Mouse (Mus musculus) heart, postnatal 14 days (tissue): ENCODE results near the gene Mgat4b. TPM values are rescaled to one million over a fixed set of nuclear protein-coding genes. Genes with fewer than 3 reads are reported as not detected.

Experiments used
- DNase-seq, 2 experiments: peaks; one replicate each; pipeline ENCODE4 v3.0.0; 2021 to 2022
- intact Hi-C: fragments of 180-260 bp; cut with DNase I; formaldehyde crosslinking; loops from one replicate; pipeline ENCODE4 v1.15.1; 2025
- total RNA-seq, 2 experiments: library from RNA; stranded (reverse); gene quantifications; 2 replicates each; pipeline ENCODE4 v1.2.3; 2021

Gene Mgat4b
- total RNA-seq, 2 experiments from 2014 or later: 97.2 to 101 TPM

- intact Hi-C loops: no loop called here
- no peak for DNase-seq
These were observed 12.0 kb downstream of the Mgat4b start for GRCm38 (mm10) chr11:50222559-50223276.

GRCm38 (mm10) chr11:50223783-50224662, 13.3 kb downstream of the Mgat4b start:
- intact Hi-C loops: loop anchor here (2.0 kb wide), 1 partner anchor 13 kb away; the partner anchor contains the start of genes Mgat4b and Sqstm1
- DNase-seq: no peak

DNA sequence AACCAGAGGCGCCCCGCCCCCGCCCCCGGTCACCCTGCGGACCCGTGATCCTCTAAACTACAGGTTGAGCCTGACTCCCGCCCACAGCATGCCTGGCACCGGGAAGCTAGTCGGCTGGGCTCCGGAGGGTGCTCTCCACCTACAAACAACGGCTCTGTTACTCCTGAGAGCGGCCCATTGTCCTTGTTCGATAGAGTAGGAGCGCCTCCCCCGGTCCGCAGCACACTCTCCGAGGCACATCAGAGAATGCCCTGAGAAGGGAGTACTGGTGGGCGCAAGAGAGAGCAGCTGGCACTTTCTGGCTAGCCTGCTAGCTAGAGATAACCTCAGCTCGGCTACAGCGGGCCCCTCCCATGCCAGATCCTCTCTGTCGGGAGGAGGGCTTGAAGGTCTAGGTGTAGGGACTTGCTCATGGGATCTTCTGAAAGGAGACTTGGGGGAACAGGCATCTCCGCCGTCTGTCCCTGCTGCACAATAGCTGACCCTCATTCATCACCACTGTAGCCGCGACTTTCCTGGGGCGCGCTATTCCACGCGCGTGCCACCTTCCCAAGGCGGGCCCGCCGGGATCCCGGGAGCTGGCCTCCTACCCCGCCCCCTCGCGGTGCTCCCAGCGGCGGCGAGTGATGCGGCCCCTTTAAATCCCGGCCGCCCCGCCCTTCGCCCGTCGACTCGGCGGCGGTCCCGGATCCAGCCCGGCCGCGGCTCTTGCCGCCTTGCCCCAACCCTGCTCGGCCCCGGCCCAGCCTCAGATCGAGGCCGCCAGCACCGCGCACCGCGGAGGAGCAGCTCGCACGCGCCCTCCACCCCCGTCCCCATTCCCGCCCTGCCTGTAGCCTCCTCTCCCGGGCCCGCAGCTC, 14.2 kb downstream of the Mgat4b start:
- intact Hi-C loops: loop anchor here (2.0 to 5.0 kb wide), 2 partner anchors 14 to 48 kb away; partner anchors contain the start of genes Mgat4b and Sqstm1
- DNase-seq: peak; percentile 92 to 94

GRCm38 (mm10) chr11:50225611-50226378, 15.1 kb downstream of the Mgat4b start:
- intact Hi-C loops: loop anchor here (2.0 to 5.0 kb wide), 2 partner anchors 15 to 48 kb away; partner anchors contain the start of genes Mgat4b and Sqstm1
- DNase-seq: peak in 1 of 2 experiments; percentile 54

DNA sequence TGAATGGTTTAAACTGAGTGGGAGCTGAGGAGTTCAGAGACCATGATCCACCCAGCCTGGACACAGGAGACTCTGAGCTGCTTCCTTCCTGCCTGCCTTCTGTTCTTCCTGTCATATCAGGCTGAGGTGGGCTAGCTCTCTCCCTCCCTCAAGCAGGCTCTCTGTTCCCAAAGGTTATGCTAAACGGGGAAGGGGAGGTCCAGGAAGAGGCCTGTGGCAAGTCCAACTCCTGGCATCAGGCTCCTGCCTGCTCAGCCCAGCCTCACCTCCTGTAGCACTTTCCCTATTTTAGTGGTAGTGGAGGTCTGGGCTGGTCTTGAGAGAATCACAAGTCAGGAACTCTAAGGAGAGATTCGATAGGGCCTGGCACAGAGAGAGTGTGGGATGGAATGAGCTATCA, 15.7 kb downstream of the Mgat4b start:
- DNase-seq: no peak
- intact Hi-C loops: loop anchor here (5.0 kb wide), 1 partner anchor 49 kb away; no protein-coding TSS in a partner anchor

- DNase-seq: no peak
- intact Hi-C loops: loop anchor here (5.0 kb wide), 1 partner anchor 50 kb away; no protein-coding TSS in a partner anchor
These were observed 16.5 kb downstream of the Mgat4b start for GRCm38 (mm10) chr11:50227226-50227625.

- no peak for DNase-seq
- intact Hi-C loops: loop anchor here (5.0 kb wide), 1 partner anchor 50 kb away; no protein-coding TSS in a partner anchor
These were observed 17.0 kb downstream of the Mgat4b start for GRCm38 (mm10) chr11:50227736-50228135.

DNA sequence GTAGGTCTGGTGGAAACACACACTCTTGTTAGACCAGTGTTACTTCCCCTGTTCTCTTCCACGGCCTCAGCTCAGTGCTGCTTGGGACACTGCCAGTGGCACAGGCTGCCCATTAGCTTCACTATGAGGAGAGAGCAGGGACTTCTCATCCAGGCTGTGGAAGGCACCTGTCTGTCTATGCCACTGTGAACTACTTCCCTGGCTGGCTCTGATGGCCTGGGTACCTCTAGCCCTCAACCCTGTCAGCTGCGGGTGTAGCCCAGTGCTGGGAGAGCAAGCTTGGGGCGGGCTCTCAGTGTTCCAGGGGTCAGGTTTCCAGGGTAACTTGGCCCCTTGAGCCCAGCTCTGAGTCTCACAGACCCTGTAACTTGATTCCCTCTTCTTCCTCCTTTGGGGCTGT, 18.1 kb downstream of the Mgat4b start:
- intact Hi-C loops: loop anchor here (5.0 kb wide), 1 partner anchor 51 kb away; no protein-coding TSS in a partner anchor
- DNase-seq: no peak

- peak in 1 of 2 experiments; percentile 56 for DNase-seq
These were observed 18.7 kb downstream of the Mgat4b start for GRCm38 (mm10) chr11:50229252-50229910.

GRCm38 (mm10) chr11:50230481-50231304, 20.0 kb downstream of the Mgat4b start:
- no peak for DNase-seq
- intact Hi-C loops: loop anchor here (5.0 kb wide), 1 partner anchor 243 kb away; no protein-coding TSS in a partner anchor

More at GRCm38 (mm10) chr11:50229252-50229910, 18.7 kb downstream of the Mgat4b start:
- intact Hi-C loops: loop anchor here (5.0 kb wide), 1 partner anchor 52 kb away; no protein-coding TSS in a partner anchor

- intact Hi-C loops: loop anchor here (5.0 kb wide), 1 partner anchor 244 kb away; no protein-coding TSS in a partner anchor
- DNase-seq: peak in 1 of 2 experiments; percentile 51
These were observed 20.7 kb downstream of the Mgat4b start for GRCm38 (mm10) chr11:50231411-50231810.

DNA sequence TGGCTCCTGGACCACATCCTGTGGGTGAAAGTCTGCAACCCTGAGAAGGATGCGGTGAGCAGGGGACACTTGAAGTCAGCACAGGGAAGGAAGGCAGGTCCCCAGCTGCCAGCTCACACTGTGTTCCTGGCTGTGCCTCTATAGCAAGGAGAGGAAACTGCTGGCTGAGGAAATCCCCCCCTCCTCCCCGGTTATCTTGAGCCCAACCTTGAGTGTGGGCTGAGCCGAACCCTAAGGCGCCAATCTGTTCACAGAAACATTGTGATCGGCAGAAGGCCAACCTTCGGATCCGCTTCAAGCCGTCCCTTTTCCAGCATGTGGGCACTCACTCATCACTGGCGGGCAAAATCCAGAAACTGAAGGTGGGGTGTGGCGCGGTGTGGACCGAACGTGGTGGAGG, 22.3 kb downstream of the Mgat4b start:
- DNase-seq: no peak
- intact Hi-C loops: loop anchor here (2.0 to 5.0 kb wide), 2 partner anchors 70 to 246 kb away; no protein-coding TSS in a partner anchor

- intact Hi-C loops: loop anchor here (2.0 to 5.0 kb wide), 2 partner anchors 71 to 247 kb away; no protein-coding TSS in a partner anchor
- DNase-seq: no peak
These were observed 23.3 kb downstream of the Mgat4b start for GRCm38 (mm10) chr11:50233993-50234392.

- no peak for DNase-seq
- intact Hi-C loops: loop anchor here (5.0 kb wide), 1 partner anchor 247 kb away; no protein-coding TSS in a partner anchor
These were observed 23.9 kb downstream of the Mgat4b start for GRCm38 (mm10) chr11:50234606-50235005.

GRCm38 (mm10) chr11:50236540-50236936, 25.8 kb downstream of the Mgat4b start:
- intact Hi-C loops: loop anchor here (2.0 kb wide), 2 partner anchors 56 to 128 kb away; partner anchors contain the start of gene Maml1
- DNase-seq: peak; percentile 91 to 92

DNA sequence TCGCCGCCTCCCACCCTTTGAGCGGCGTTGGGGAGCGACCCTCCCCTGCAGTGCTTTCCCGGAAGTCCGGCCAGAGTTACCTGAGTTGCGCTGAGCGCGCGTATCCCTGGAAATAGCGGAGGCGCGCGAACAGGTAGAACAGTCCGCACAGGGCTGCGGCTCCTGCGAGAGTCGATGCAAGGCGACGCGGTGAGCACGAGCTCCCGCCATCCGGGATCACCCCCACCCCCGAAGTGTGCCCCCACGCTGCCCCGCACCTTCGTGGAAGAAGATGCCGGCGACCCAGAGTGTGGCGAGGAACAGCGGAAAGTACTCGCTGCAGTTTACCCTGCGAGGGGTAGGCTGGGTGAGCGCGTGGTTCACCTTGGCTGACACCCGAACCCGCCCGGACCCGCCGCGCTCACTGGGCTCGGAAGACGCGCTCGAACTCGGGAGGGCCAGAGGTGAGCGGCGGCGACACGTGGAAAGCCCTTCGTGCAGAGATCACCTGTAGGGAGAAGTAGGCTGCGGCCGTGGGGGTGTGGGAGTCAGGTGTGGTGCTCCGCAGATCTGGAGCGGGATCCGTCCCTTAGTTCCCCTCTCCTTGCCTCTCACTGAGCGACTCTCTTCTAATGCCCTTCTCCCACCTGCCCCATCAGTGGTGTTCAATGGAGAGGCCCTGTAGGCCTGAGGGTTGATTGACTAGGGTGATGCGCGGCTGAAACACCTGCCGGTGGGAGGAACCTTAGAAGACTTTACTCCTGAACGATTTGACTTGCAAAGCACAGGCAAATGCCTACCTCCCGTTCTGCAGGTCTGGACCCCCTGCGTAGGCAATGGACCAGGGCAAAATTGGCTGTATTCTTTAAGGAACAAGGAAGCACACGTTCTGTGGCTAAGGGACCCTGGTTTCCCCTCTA, 26.5 kb downstream of the Mgat4b start:
- intact Hi-C loops: loop anchor here (2.0 kb wide), 2 partner anchors 56 to 128 kb away; partner anchors contain the start of gene Maml1
- no peak for DNase-seq
